Mouse (Mus musculus): ENCODE data around the gene Mrm1. TPM values are rescaled to one million over a fixed set of nuclear protein-coding genes. Genes with fewer than 3 reads are reported as not detected.

Mrm1 gene
- polyA plus RNA-seq, 1 experiment, result 11.4 TPM

DNA sequence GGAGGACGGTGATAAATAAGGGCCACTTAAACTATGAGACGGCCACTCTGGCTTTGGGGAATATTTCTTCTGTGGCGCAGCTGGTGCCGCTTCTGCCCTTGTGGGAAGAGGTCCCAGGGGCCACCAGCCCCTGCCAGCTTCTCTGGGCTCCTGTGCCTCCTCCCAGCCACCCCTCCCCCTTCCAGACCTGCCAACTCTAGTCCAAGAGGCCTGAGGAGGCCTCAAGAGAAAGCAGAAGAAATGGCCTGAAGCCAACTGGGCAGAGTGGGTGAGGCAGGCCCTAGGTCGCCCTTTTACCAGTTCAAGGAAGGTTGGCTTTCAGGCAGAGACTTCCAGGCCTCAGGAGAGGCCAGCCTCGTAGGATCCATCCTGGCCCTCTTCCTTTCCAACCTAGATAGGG lies 51.4 kb downstream of the Mrm1 start:
- Histone ChIP-seq H3K4me3 (no peak overlapping the region), H3K36me3 (ENCODE audit: control insufficient read depth, insufficient read depth) (no peaks in the 10 kb centered on the region), H3K79me2 (ENCODE audit: control insufficient read depth, insufficient read depth) (no peaks in the 10 kb centered on the region), H3K27me3 (ENCODE audit: control insufficient read depth, insufficient read depth, insufficient read length) (peaks cover 83% of the 10 kb centered on the region), H3K4me2 (ENCODE audit: low read depth) (no peak overlapping the region), H3ac (ENCODE audit: control insufficient read depth, insufficient read length) (no peak overlapping the region)
- TF ChIP-seq CEBPB (IDR thresholded peaks at IDR 0.05; ENCODE audit: insufficient read depth, poor library complexity, severe bottlenecking) (no peak), POLR2A (IDR thresholded peaks at IDR 0.05; ENCODE audit: insufficient read length, low read depth) (no peak), POLR2AphosphoS2 (IDR thresholded peaks at IDR 0.05; ENCODE audit: insufficient read length, low read depth) (no peak), USF1 (IDR thresholded peaks at IDR 0.05; ENCODE audit: low read depth) (no peak), TCF12 (IDR thresholded peaks at IDR 0.05; ENCODE audit: insufficient read depth, poor library complexity, severe bottlenecking) (no peak), MAX (IDR thresholded peaks at IDR 0.05; ENCODE audit: low read depth) (no peak), MYOD1 (IDR thresholded peaks at IDR 0.05; ENCODE audit: control insufficient read depth in 1 of 3, insufficient read length in 2 of 3, low read depth in 2 of 3) (no peak), SRF (IDR thresholded peaks at IDR 0.05; ENCODE audit: control insufficient read depth, insufficient read length, low read depth) (no peak), TCF3 (IDR thresholded peaks at IDR 0.05; ENCODE audit: insufficient read length, low read depth) (no peak), E2F4 (IDR thresholded peaks at IDR 0.05; ENCODE audit: insufficient read depth) (no peak), REST (IDR thresholded peaks at IDR 0.05; ENCODE audit: insufficient read depth, insufficient read length) (no peak), MYOG (IDR thresholded peaks at IDR 0.05; ENCODE audit: control insufficient read depth in 1 of 3, insufficient read depth in 1 of 3, insufficient read length in 2 of 3, low read depth in 2 of 3) (no peak)

DNA sequence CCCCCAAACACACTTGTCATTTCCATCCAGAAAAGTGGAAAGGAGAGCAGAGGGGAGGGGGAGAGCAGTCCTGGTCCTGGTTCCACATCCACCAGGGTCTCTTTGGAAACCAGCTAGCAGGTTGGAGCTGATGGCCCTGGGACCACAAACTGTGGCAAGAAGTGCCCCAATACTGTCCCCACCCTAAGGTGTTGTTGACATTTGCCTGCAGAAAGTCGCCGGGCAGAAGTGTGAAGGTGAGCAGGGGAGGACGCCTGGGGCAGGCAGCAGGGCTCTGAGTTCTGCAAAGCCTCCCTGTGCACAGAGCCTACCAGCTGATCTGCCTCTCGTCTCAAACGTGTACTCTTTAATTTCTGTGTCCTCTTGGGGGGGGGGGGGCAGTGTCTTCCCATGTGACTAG lies 54.2 kb downstream of the Mrm1 start:
- Histone ChIP-seq H3K4me2 (ENCODE audit: low read depth) (no peak overlapping the region), H3ac (ENCODE audit: control insufficient read depth, insufficient read length) (no peak overlapping the region), H3K4me3 (no peak overlapping the region), H3K27me3 (ENCODE audit: control insufficient read depth, insufficient read depth, insufficient read length) (peaks cover 87% of the 10 kb centered on the region), H3K79me2 (ENCODE audit: control insufficient read depth, insufficient read depth) (no peaks in the 10 kb centered on the region), H3K36me3 (ENCODE audit: control insufficient read depth, insufficient read depth) (no peaks in the 10 kb centered on the region)
- TF ChIP-seq E2F4 (IDR thresholded peaks at IDR 0.05; ENCODE audit: insufficient read depth) (no peak), CEBPB (IDR thresholded peaks at IDR 0.05; ENCODE audit: insufficient read depth, poor library complexity, severe bottlenecking) (no peak), POLR2A (IDR thresholded peaks at IDR 0.05; ENCODE audit: insufficient read length, low read depth) (no peak), MAX (IDR thresholded peaks at IDR 0.05; ENCODE audit: low read depth) (no peak), MYOD1 (IDR thresholded peaks at IDR 0.05; ENCODE audit: control insufficient read depth in 1 of 3, insufficient read length in 2 of 3, low read depth in 2 of 3) (no peak), USF1 (IDR thresholded peaks at IDR 0.05; ENCODE audit: low read depth) (no peak), TCF12 (IDR thresholded peaks at IDR 0.05; ENCODE audit: insufficient read depth, poor library complexity, severe bottlenecking) (no peak), POLR2AphosphoS2 (IDR thresholded peaks at IDR 0.05; ENCODE audit: insufficient read length, low read depth) (no peak), TCF3 (IDR thresholded peaks at IDR 0.05; ENCODE audit: insufficient read length, low read depth) (no peak), REST (IDR thresholded peaks at IDR 0.05; ENCODE audit: insufficient read depth, insufficient read length) (no peak), MYOG (IDR thresholded peaks at IDR 0.05; ENCODE audit: control insufficient read depth in 1 of 3, insufficient read depth in 1 of 3, insufficient read length in 2 of 3, low read depth in 2 of 3) (no peak), SRF (IDR thresholded peaks at IDR 0.05; ENCODE audit: control insufficient read depth, insufficient read length, low read depth) (no peak)

DNA sequence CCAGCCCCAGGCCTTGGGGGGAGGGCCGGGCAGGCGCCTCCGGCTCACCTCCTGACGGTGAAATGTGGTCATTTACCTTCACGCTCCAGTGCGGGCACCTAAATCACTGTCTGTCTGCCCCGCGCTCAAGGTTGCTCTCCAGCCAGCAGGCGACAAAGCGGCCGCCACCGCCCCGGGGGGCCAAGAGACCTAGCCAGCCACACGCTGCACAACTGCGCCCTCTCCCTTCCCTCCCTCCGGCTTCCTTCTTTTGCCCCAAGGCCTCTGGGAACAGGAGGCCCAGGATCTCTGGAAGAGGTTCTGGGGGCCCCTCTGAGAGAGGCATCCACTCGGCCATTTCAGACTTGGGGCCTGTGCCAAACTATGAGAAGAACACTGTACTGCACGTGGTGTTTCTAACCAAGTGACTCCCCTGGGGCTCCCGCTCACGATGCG lies 54.8 kb downstream of the Mrm1 start:
- H3K36me3 ChIP-seq (ENCODE audit: control insufficient read depth, insufficient read depth), result no peaks in the 10 kb centered on the region

DNA sequence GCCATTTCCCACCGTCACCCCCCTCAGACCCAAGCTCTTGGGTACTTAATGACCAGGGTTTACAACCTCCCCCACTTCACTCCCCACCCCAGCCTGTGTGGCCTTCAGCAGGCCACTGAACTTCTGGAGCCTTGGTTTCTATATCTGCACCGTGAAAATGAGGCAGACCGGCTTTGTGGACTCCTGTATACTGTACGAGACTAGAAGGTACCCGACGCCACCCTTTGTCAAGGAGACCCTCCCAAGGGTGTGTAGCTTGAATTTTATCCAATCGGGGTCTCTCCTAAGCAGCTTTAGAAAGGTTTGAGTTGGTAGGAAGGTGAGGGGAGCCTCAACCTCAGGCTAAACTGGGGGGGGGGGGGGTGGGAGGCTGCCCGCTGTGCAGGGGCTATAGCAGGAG lies 55.2 kb downstream of the Mrm1 start:
- no peak for TF ChIP-seq E2F4 (IDR thresholded peaks at IDR 0.05; ENCODE audit: insufficient read depth)
- TF ChIP-seq CEBPB (IDR thresholded peaks at IDR 0.05; ENCODE audit: insufficient read depth, poor library complexity, severe bottlenecking), result no peak
- no peak for TF ChIP-seq POLR2AphosphoS2 (IDR thresholded peaks at IDR 0.05; ENCODE audit: insufficient read length, low read depth)
- TF ChIP-seq MAX (IDR thresholded peaks at IDR 0.05; ENCODE audit: low read depth), result no peak
- no peak for TF ChIP-seq POLR2A (IDR thresholded peaks at IDR 0.05; ENCODE audit: insufficient read length, low read depth)
- TF ChIP-seq TCF3 (IDR thresholded peaks at IDR 0.05; ENCODE audit: insufficient read length, low read depth), result no peak
- TF ChIP-seq MYOD1 (IDR thresholded peaks at IDR 0.05; ENCODE audit: control insufficient read depth in 1 of 3, insufficient read length in 2 of 3, low read depth in 2 of 3), result no peak
- no peak for TF ChIP-seq MYOG (IDR thresholded peaks at IDR 0.05; ENCODE audit: control insufficient read depth in 1 of 3, insufficient read depth in 1 of 3, insufficient read length in 2 of 3, low read depth in 2 of 3)
- TF ChIP-seq USF1 (IDR thresholded peaks at IDR 0.05; ENCODE audit: low read depth), result no peak
- no peak for TF ChIP-seq TCF12 (IDR thresholded peaks at IDR 0.05; ENCODE audit: insufficient read depth, poor library complexity, severe bottlenecking)
- TF ChIP-seq REST (IDR thresholded peaks at IDR 0.05; ENCODE audit: insufficient read depth, insufficient read length), result no peak
- TF ChIP-seq SRF (IDR thresholded peaks at IDR 0.05; ENCODE audit: control insufficient read depth, insufficient read length, low read depth), result no peak
- H3K4me3 ChIP-seq, result no peak overlapping the region

More for the DNA sequence above, 54.8 kb downstream of the Mrm1 start:
- no peak for TF ChIP-seq CEBPB (IDR thresholded peaks at IDR 0.05; ENCODE audit: insufficient read depth, poor library complexity, severe bottlenecking)
- no peak for TF ChIP-seq E2F4 (IDR thresholded peaks at IDR 0.05; ENCODE audit: insufficient read depth)
- no peak overlapping the region for H3K4me3 ChIP-seq
- no peak overlapping the region for H3ac ChIP-seq (ENCODE audit: control insufficient read depth, insufficient read length)
- no peaks in the 10 kb centered on the region for H3K79me2 ChIP-seq (ENCODE audit: control insufficient read depth, insufficient read depth)
- H3K27me3 ChIP-seq (ENCODE audit: control insufficient read depth, insufficient read depth, insufficient read length), result peaks cover 87% of the 10 kb centered on the region
- no peak overlapping the region for H3K4me2 ChIP-seq (ENCODE audit: low read depth)

More for the DNA sequence above, 55.2 kb downstream of the Mrm1 start:
- Histone ChIP-seq H3ac (ENCODE audit: control insufficient read depth, insufficient read length) (no peak overlapping the region), H3K36me3 (ENCODE audit: control insufficient read depth, insufficient read depth) (no peaks in the 10 kb centered on the region), H3K4me2 (ENCODE audit: low read depth) (no peak overlapping the region), H3K27me3 (ENCODE audit: control insufficient read depth, insufficient read depth, insufficient read length) (peaks cover 87% of the 10 kb centered on the region), H3K79me2 (ENCODE audit: control insufficient read depth, insufficient read depth) (no peaks in the 10 kb centered on the region)

Other genes with a start within 250 kb of the Mrm1 start
- gene Dhrs11, start 9.5 kb upstream of the Mrm1 start, polyA plus RNA-seq (2012; fragmentation: generic; extraction: Trizol), result 13.8 TPM
- 24.8 TPM for gene Ggnbp2, start 51.3 kb upstream of the Mrm1 start, polyA plus RNA-seq (2012; fragmentation: generic; extraction: Trizol)
- gene Myo19, start 60.6 kb upstream of the Mrm1 start, polyA plus RNA-seq (2012; fragmentation: generic; extraction: Trizol), result 4.8 TPM
- 4.5 TPM for gene Pigw, start 60.8 kb upstream of the Mrm1 start, polyA plus RNA-seq (2012; fragmentation: generic; extraction: Trizol)
- gene Znhit3, start 96.9 kb upstream of the Mrm1 start, polyA plus RNA-seq (2012; fragmentation: generic; extraction: Trizol), result 18.5 TPM
- gene Car4, start 138.3 kb upstream of the Mrm1 start, polyA plus RNA-seq (2012; fragmentation: generic; extraction: Trizol), result not detected